Mouse (Mus musculus) embryonic facial prominence, embryonic 13.5 days (tissue): ENCODE measurements around the gene Mphosph9. TPM values are rescaled to one million over a fixed set of nuclear protein-coding genes. Genes with fewer than 3 reads are reported as not detected.
A peak's percentile ranks its signal among the peaks of the same experiment; 100 is the strongest.
"Not testable (repeated sequence)": the region's sequence is repeated elsewhere in the genome, so short reads cannot be mapped to it uniquely, and the experiment has no call there.

ENCODE experiments used
- ATAC-seq: fragments of 200-750 bp; cut with Nextera tagmentation; 2 replicates; pipeline ENCODE4 v1.8.0; 2017; ENCODE audit warnings: low read depth; ENCODE audit not compliant: insufficient number of reproducible peaks, insufficient read depth, low FRiP score, low TSS enrichment
- H3K27ac ChIP-seq: fragments of 300-500 bp; sonication (generic); 2 replicates; pipeline ENCODE4 v1.5.1; 2015; ENCODE audit warnings: moderate library complexity, mild to moderate bottlenecking, inconsistent platforms
- H3K27me3 ChIP-seq: fragments of 300-500 bp; sonication (generic); 2 replicates; pipeline ENCODE4 v1.6.1; 2015; ENCODE audit warnings: mild to moderate bottlenecking, inconsistent platforms
- H3K36me3 ChIP-seq: fragments of 300-500 bp; sonication (generic); 2 replicates; pipeline ENCODE4 v1.6.1; 2015; ENCODE audit warnings: mild to moderate bottlenecking, inconsistent platforms
- H3K4me1 ChIP-seq: fragments of 300-500 bp; sonication (generic); 2 replicates; pipeline ENCODE4 v1.6.1; 2015; ENCODE audit warnings: inconsistent platforms
- H3K4me2 ChIP-seq: fragments of 300-500 bp; sonication (generic); 2 replicates; pipeline ENCODE4 v1.6.1; 2015; ENCODE audit warnings: moderate library complexity, mild to moderate bottlenecking, inconsistent platforms
- H3K4me3 ChIP-seq: fragments of 300-500 bp; sonication (generic); 2 replicates; pipeline ENCODE4 v1.5.1; 2015; ENCODE audit warnings: mild to moderate bottlenecking, inconsistent platforms
- H3K9ac ChIP-seq: fragments of 300-500 bp; sonication (generic); 2 replicates; pipeline ENCODE4 v1.6.1; 2015; ENCODE audit warnings: mild to moderate bottlenecking, inconsistent platforms
- H3K9me3 ChIP-seq: fragments of 300-500 bp; sonication (generic); 2 replicates; pipeline ENCODE4 v1.6.1; 2016; ENCODE audit warnings: inconsistent platforms
- WGBS: fragments of 180-500 bp; shearing (Covaris S2); methylation state at CpG from one replicate; pipeline ENCODE4 v1.1.7; 2015; ENCODE audit warnings: mixed read lengths; 5-methylcytosine and 5-hydroxymethylcytosine counted together
- polyA plus RNA-seq: library from polyadenylated mRNA; unstranded; fragments of >200 nt; fragmentation: Nextera tagmentation; extraction: Ambion mirVana; gene quantifications from 2 replicates; pipeline ENCODE4 v1.2.1, GENCODE M21; 2015

Gene Mphosph9
- polyA plus RNA-seq, 1 experiment from 2014 or later = 14.0 TPM

GRCm38 (mm10) chr5:124338791-124339190 is 11.0 kb upstream of the Mphosph9 start:
- WGBS = 85% methylated on average over 8 of the region's 8 CpGs
- Histone ChIP-seq H3K4me3 (no peak overlapping the region), H3K27ac (peak overlapping the region; percentile 74), H3K27me3 (no peaks in the 10 kb centered on the region), H3K9ac (0 out of 2 replicates have a peak overlapping the region, but pooled peaks have one; percentile 1), H3K4me2 (no peak overlapping the region), H3K9me3 (no peaks in the 10 kb centered on the region), H3K4me1 (peaks cover 31% of the 10 kb centered on the region), H3K36me3 (peaks cover 2% of the 10 kb centered on the region; the same call in 1 of the 2 replicates)
- no peak for ATAC-seq

- no peaks in the 10 kb centered on the region; the same call in 1 of the 2 replicates for H3K36me3 ChIP-seq
- no peaks in the 10 kb centered on the region for H3K9me3 ChIP-seq
- no peak overlapping the region for H3K4me3 ChIP-seq
- H3K4me1 ChIP-seq = peaks cover 31% of the 10 kb centered on the region
- no peak for ATAC-seq
- WGBS = 46% methylated on average over 9 of the region's 9 CpGs
- no peaks in the 10 kb centered on the region for H3K27me3 ChIP-seq
- no peak overlapping the region for H3K27ac ChIP-seq
- no peak overlapping the region for H3K4me2 ChIP-seq
- H3K9ac ChIP-seq = no peak overlapping the region
These were observed 10.1 kb upstream of the Mphosph9 start for GRCm38 (mm10) chr5:124337909-124338308.

GRCm38 (mm10) chr5:124337103-124337502 is 9.3 kb upstream of the Mphosph9 start:
- H3K4me2 ChIP-seq = no peak overlapping the region
- H3K27me3 ChIP-seq = no peaks in the 10 kb centered on the region
- H3K27ac ChIP-seq = no peak overlapping the region
- no peaks in the 10 kb centered on the region for H3K9me3 ChIP-seq
- no peak overlapping the region for H3K4me3 ChIP-seq
- H3K4me1 ChIP-seq = peaks cover 31% of the 10 kb centered on the region
- WGBS = 90% methylated on average over 9 of the region's 9 CpGs
- ATAC-seq = no peak
- no peaks in the 10 kb centered on the region; the same call in 1 of the 2 replicates for H3K36me3 ChIP-seq
- no peak overlapping the region for H3K9ac ChIP-seq

- Histone ChIP-seq H3K36me3 (no peaks in the 10 kb centered on the region; the same call in 1 of the 2 replicates), H3K4me1 (peaks cover 21% of the 10 kb centered on the region), H3K27ac (0 out of 2 replicates have a peak overlapping the region, but pooled peaks have one; percentile 3), H3K9ac (no peak overlapping the region; the same call in 1 of the 2 replicates), H3K9me3 (no peaks in the 10 kb centered on the region), H3K4me2 (no peak overlapping the region), H3K4me3 (no peak overlapping the region), H3K27me3 (no peaks in the 10 kb centered on the region)
- WGBS = 44% methylated on average over 6 of the region's 6 CpGs
- no peak for ATAC-seq
These were observed 6.6 kb upstream of the Mphosph9 start for GRCm38 (mm10) chr5:124334392-124334791.

- no peak overlapping the region for H3K27ac ChIP-seq
- H3K9ac ChIP-seq = no peak overlapping the region
- H3K4me3 ChIP-seq = no peak overlapping the region
- H3K4me1 ChIP-seq = peaks cover 24% of the 10 kb centered on the region
- no peak overlapping the region for H3K4me2 ChIP-seq
- 88% methylated on average over 6 of the region's 6 CpGs for WGBS
- ATAC-seq = no peak
- H3K36me3 ChIP-seq = no peaks in the 10 kb centered on the region
- H3K27me3 ChIP-seq = no peaks in the 10 kb centered on the region
- no peaks in the 10 kb centered on the region for H3K9me3 ChIP-seq
These were observed 2.3 kb upstream of the Mphosph9 start for GRCm38 (mm10) chr5:124330086-124330485.

- H3K4me1 ChIP-seq = peaks cover 16% of the 10 kb centered on the region
- peak overlapping the region; percentile 96 for H3K27ac ChIP-seq
- 8% methylated on average over 8 of the region's 8 CpGs for WGBS
- no peaks in the 10 kb centered on the region for H3K9me3 ChIP-seq
- ATAC-seq = no peak
- H3K4me3 ChIP-seq = peak overlapping the region; percentile 69
- peak overlapping the region; percentile 86 for H3K4me2 ChIP-seq
- H3K36me3 ChIP-seq = peaks cover 10% of the 10 kb centered on the region
- H3K27me3 ChIP-seq = no peaks in the 10 kb centered on the region
- peak overlapping the region; percentile 83 for H3K9ac ChIP-seq
These were observed 943 bp downstream of the Mphosph9 start for GRCm38 (mm10) chr5:124326829-124327228.

- H3K36me3 ChIP-seq = peaks cover 88% of the 10 kb centered on the region
- no peak for ATAC-seq
- no peak overlapping the region for H3K4me3 ChIP-seq
- no peak overlapping the region for H3K4me2 ChIP-seq
- H3K4me1 ChIP-seq = no peaks in the 10 kb centered on the region
- WGBS = 92% methylated on average over 7 of the region's 7 CpGs
- H3K9me3 ChIP-seq = no peaks in the 10 kb centered on the region
- H3K9ac ChIP-seq = no peak overlapping the region
- no peak overlapping the region for H3K27ac ChIP-seq
- H3K27me3 ChIP-seq = no peaks in the 10 kb centered on the region
These were observed 10.1 kb downstream of the Mphosph9 start for GRCm38 (mm10) chr5:124317648-124318047.

- Histone ChIP-seq H3K9me3 (no peaks in the 10 kb centered on the region), H3K36me3 (peaks cover 87% of the 10 kb centered on the region)
- 90% methylated on average over 11 of the region's 11 CpGs for WGBS
These were observed 11.8 kb downstream of the Mphosph9 start for GRCm38 (mm10) chr5:124315941-124316340.

GRCm38 (mm10) chr5:124315498-124315897 is 12.3 kb downstream of the Mphosph9 start:
- ATAC-seq = no peak
- Histone ChIP-seq H3K9ac (no peak overlapping the region), H3K4me1 (no peaks in the 10 kb centered on the region), H3K4me3 (no peak overlapping the region), H3K9me3 (no peaks in the 10 kb centered on the region), H3K27ac (no peak overlapping the region), H3K36me3 (peaks cover 87% of the 10 kb centered on the region), H3K4me2 (no peak overlapping the region), H3K27me3 (no peaks in the 10 kb centered on the region)
- 91% methylated on average over 9 of the region's 9 CpGs for WGBS

More at GRCm38 (mm10) chr5:124315941-124316340, 11.8 kb downstream of the Mphosph9 start:
- Histone ChIP-seq H3K4me2 (no peak overlapping the region), H3K27me3 (no peaks in the 10 kb centered on the region), H3K4me3 (no peak overlapping the region), H3K9ac (no peak overlapping the region), H3K27ac (no peak overlapping the region), H3K4me1 (no peaks in the 10 kb centered on the region)
- ATAC-seq = no peak

GRCm38 (mm10) chr5:124310091-124310490 is 17.7 kb downstream of the Mphosph9 start:
- Histone ChIP-seq H3K9ac (no peak overlapping the region), H3K27ac (no peak overlapping the region), H3K4me1 (no peaks in the 10 kb centered on the region), H3K9me3 (no peaks in the 10 kb centered on the region), H3K4me3 (no peak overlapping the region), H3K27me3 (no peaks in the 10 kb centered on the region), H3K4me2 (no peak overlapping the region), H3K36me3 (peaks cover 82% of the 10 kb centered on the region)
- WGBS = 95% methylated on average over 11 of the region's 11 CpGs
- ATAC-seq = no peak

- Histone ChIP-seq H3K27me3 (no peaks in the 10 kb centered on the region), H3K4me2 (no peak overlapping the region), H3K9ac (no peak overlapping the region), H3K27ac (no peak overlapping the region), H3K4me3 (no peak overlapping the region), H3K9me3 (no peaks in the 10 kb centered on the region), H3K4me1 (no peaks in the 10 kb centered on the region), H3K36me3 (peaks cover 76% of the 10 kb centered on the region)
- 93% methylated on average over 10 of the region's 10 CpGs for WGBS
- no peak for ATAC-seq
These were observed 18.6 kb downstream of the Mphosph9 start for GRCm38 (mm10) chr5:124309155-124309554.

GRCm38 (mm10) chr5:124302853-124303252 is 24.9 kb downstream of the Mphosph9 start:
- not testable (repeated sequence) for H3K4me3 ChIP-seq, H3K4me1 ChIP-seq, H3K9me3 ChIP-seq, ATAC-seq, H3K27ac ChIP-seq, H3K4me2 ChIP-seq, H3K9ac ChIP-seq, H3K27me3 ChIP-seq
- H3K36me3 ChIP-seq = peaks cover 65% of the 10 kb centered on the region
- 86% methylated on average over 6 of the region's 6 CpGs for WGBS
